Mouse (Mus musculus) gastrocnemius, postnatal 25 days (tissue): ENCODE data around the gene Nsa2. TPM values are rescaled to one million over a fixed set of nuclear protein-coding genes. Genes with fewer than 3 reads are reported as not detected.

ENCODE experiments used
- DNase-seq: peaks from one replicate; pipeline ENCODE4 v3.0.0; 2022
- total RNA-seq, 2 experiments: library from RNA; stranded (reverse); gene quantifications; 1 replicate in 1 of 2; 2 replicates in 1 of 2; pipeline ENCODE4 v1.2.3; 2021

Nsa2 gene
- total RNA-seq, 2 experiments from 2014 or later, result 45.0 to 47.4 TPM

- DNase-seq, result no peak
These were observed 50.3 kb downstream of the Nsa2 start for GRCm38 (mm10) chr13:97087421-97087820.

DNA sequence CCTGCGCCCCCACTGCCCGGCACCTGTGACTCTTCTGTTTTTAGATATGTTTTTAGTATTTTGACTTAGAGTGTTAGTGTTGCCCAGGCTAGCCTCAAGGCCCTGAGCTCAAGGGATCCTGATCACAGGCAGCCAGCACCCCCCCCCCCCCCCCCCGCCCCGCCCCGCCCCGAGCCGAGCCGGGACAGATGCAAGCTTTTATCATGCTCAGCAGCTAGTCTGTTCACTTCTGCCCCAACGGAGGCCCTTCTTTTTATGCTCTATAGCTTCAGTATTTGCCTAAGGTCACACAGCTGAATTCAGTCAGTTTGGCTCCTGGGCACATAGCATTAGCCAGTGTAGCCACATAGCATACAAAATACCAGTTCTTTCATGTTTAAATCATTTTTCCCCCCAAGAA is 51.4 kb downstream of the Nsa2 start:
- no peak for DNase-seq

GRCm38 (mm10) chr13:97082432-97082831 is 55.3 kb downstream of the Nsa2 start:
- DNase-seq, result no peak

GRCm38 (mm10) chr13:97080615-97081014 is 57.1 kb downstream of the Nsa2 start:
- DNase-seq, result no peak

DNA sequence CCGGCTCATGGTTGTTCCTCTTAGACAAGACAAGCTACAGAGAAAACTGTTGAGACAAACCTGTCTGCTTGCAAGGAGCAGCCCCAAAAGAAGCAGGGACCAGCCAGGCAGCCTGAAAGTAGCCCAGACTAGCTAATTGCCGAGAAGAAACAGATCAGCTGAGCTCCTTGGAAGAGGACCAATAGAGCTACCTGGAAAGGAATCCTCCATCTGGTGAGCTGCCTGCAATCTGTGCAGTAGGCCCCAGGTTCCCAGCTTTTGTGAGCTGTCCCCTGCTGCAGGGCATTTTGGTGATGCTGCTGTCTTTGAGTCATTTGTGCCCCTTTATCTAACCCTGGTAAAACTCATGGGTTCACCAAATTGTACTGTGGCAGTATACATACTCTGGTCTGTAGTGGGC is 57.5 kb downstream of the Nsa2 start:
- DNase-seq, result no peak

Other genes starting within 250 kb of the Nsa2 start
- gene Gcnt4, start 213.2 kb downstream of the Nsa2 start, total RNA-seq, result under 1 TPM; 0.08 TPM
- not detected for gene 1700029F12Rik, start 103.6 kb downstream of the Nsa2 start, total RNA-seq
- not detected for gene Fam169a, start 70.7 kb downstream of the Nsa2 start, total RNA-seq
- gene Gm6169, start 38.7 kb downstream of the Nsa2 start, total RNA-seq, result 1 to 10 TPM in 1 of 2 experiments, not detected in 1; 7.6 TPM
- gene Gfm2, start within 50 bp of the Nsa2 start, total RNA-seq, result 10 to 100 TPM; 42.7 to 48.2 TPM
- 1 to 10 TPM; 8.0 to 8.2 TPM for gene Hexb, start 60.4 kb upstream of the Nsa2 start, total RNA-seq
- 1 to 10 TPM; 1.6 to 1.8 TPM for gene Enc1, start 103.2 kb upstream of the Nsa2 start, total RNA-seq